Mouse (Mus musculus): ENCODE measurements around the gene Prkcsh. TPM values are rescaled to one million over a fixed set of nuclear protein-coding genes. Genes with fewer than 3 reads are reported as not detected.

The Prkcsh gene
- polyA plus RNA-seq (2014; fragmentation: Nextera tagmentation; extraction: Ambion mirVana), result 79.9 and 88.1 TPM in 2 replicates

GRCm38 (mm10) chr9:22002194-22003162 is at the start of gene Prkcsh, which contains the start of gene Ccdc151:
Gene Prkcsh (plus strand): TSS chr9:22002806.
Gene Ccdc151 (minus strand): TSS chr9:22002634.
- ATAC-seq (replicated peaks; ENCODE audit: insufficient number of reproducible peaks, low FRiP score, low TSS enrichment, low read depth), result peak; percentile 99
- no peaks in the 10 kb centered on the region for H3K27me3 ChIP-seq (ENCODE audit: control insufficient read depth, insufficient read depth, low read length)

GRCm38 (mm10) chr9:21953600-21953999 is 49.0 kb upstream of the Prkcsh start:
- no peaks in the 10 kb centered on the region for H3K27me3 ChIP-seq (ENCODE audit: control insufficient read depth, insufficient read depth, low read length)
- no peak overlapping the region for H3K27ac ChIP-seq (replicated peaks; ENCODE audit: low read depth, low read length)
- H3K9ac ChIP-seq (replicated peaks; ENCODE audit: low read length), result no peak overlapping the region
- no peak overlapping the region for H3K4me3 ChIP-seq (ENCODE audit: low read depth, low read length)
- no peaks in the 10 kb centered on the region for H3K4me1 ChIP-seq (ENCODE audit: control insufficient read depth, insufficient read depth, low read length)
- DNase-seq (ENCODE audit: low spot score) (peak; percentile 10), ATAC-seq (replicated peaks; ENCODE audit: insufficient number of reproducible peaks, low FRiP score, low TSS enrichment, low read depth) (no peak)
- no peaks in the 10 kb centered on the region for H3K9me3 ChIP-seq (replicated peaks; ENCODE audit: control insufficient read depth, low read length)
- no peaks in the 10 kb centered on the region for H3K36me3 ChIP-seq (replicated peaks; ENCODE audit: control insufficient read depth, insufficient read depth, low read depth, low read length)
- H3K4me2 ChIP-seq (ENCODE audit: low read depth, low read length), result no peak overlapping the region
- WGBS, result 16% methylated on average over 3 of the region's 3 CpGs

More at GRCm38 (mm10) chr9:22002194-22003162, at the start of gene Prkcsh, which contains the start of gene Ccdc151:
- H3K4me3 ChIP-seq (ENCODE audit: low read depth, low read length), result peak within 1 kb of the TSS; percentile 68
- no peaks in the 10 kb centered on the region for H3K36me3 ChIP-seq (replicated peaks; ENCODE audit: control insufficient read depth, insufficient read depth, low read depth, low read length)
- H3K9me3 ChIP-seq (replicated peaks; ENCODE audit: control insufficient read depth, low read length), result no peaks in the 10 kb centered on the region
- H3K4me2 ChIP-seq (ENCODE audit: low read depth, low read length), result peak within 1 kb of the TSS; percentile 85
- H3K9ac ChIP-seq (replicated peaks; ENCODE audit: low read length), result peak within 1 kb of the TSS; percentile 71
- 6% methylated on average over 55 of the region's 57 CpGs for WGBS
- no peak within 1 kb of the TSS for H3K27ac ChIP-seq (replicated peaks; ENCODE audit: low read depth, low read length)
- peak; percentile 100 for DNase-seq (ENCODE audit: low spot score)
- H3K4me1 ChIP-seq (ENCODE audit: control insufficient read depth, insufficient read depth, low read length), result no peaks in the 10 kb centered on the region

- ATAC-seq (replicated peaks; ENCODE audit: insufficient number of reproducible peaks, low FRiP score, low TSS enrichment, low read depth) (no peak), DNase-seq (ENCODE audit: low spot score) (no peak)
- H3K4me2 ChIP-seq (ENCODE audit: low read depth, low read length), result no peak overlapping the region
- H3K36me3 ChIP-seq (replicated peaks; ENCODE audit: control insufficient read depth, insufficient read depth, low read depth, low read length), result no peaks in the 10 kb centered on the region
- WGBS, result 85% methylated on average over 3 of the region's 3 CpGs
- no peaks in the 10 kb centered on the region for H3K9me3 ChIP-seq (replicated peaks; ENCODE audit: control insufficient read depth, low read length)
- H3K9ac ChIP-seq (replicated peaks; ENCODE audit: low read length), result no peak overlapping the region
- peaks cover 3% of the 10 kb centered on the region; the same call in 1 of the 2 replicates for H3K27me3 ChIP-seq (ENCODE audit: control insufficient read depth, insufficient read depth, low read length)
- H3K4me1 ChIP-seq (ENCODE audit: control insufficient read depth, insufficient read depth, low read length), result no peaks in the 10 kb centered on the region
- no peak overlapping the region for H3K27ac ChIP-seq (replicated peaks; ENCODE audit: low read depth, low read length)
- H3K4me3 ChIP-seq (ENCODE audit: low read depth, low read length), result no peak overlapping the region
Measured at GRCm38 (mm10) chr9:21954635-21955034, 48.0 kb upstream of the Prkcsh start.

GRCm38 (mm10) chr9:21955225-21955569 is 47.4 kb upstream of the Prkcsh start:
- ATAC-seq (replicated peaks; ENCODE audit: insufficient number of reproducible peaks, low FRiP score, low TSS enrichment, low read depth) (peak; percentile 70), DNase-seq (ENCODE audit: low spot score) (no peak)
- 1% methylated on average over 18 of the region's 18 CpGs for WGBS
- Histone ChIP-seq H3K9ac (replicated peaks; ENCODE audit: low read length) (peak overlapping the region; percentile 37), H3K9me3 (replicated peaks; ENCODE audit: control insufficient read depth, low read length) (no peaks in the 10 kb centered on the region), H3K36me3 (replicated peaks; ENCODE audit: control insufficient read depth, insufficient read depth, low read depth, low read length) (no peaks in the 10 kb centered on the region), H3K27ac (replicated peaks; ENCODE audit: low read depth, low read length) (peak overlapping the region; percentile 73; the same call in 1 of the 2 replicates), H3K27me3 (ENCODE audit: control insufficient read depth, insufficient read depth, low read length) (peaks cover 8% of the 10 kb centered on the region), H3K4me1 (ENCODE audit: control insufficient read depth, insufficient read depth, low read length) (no peaks in the 10 kb centered on the region), H3K4me2 (ENCODE audit: low read depth, low read length) (peak overlapping the region; percentile 46), H3K4me3 (ENCODE audit: low read depth, low read length) (peak overlapping the region; percentile 67)

GRCm38 (mm10) chr9:21955570-21956281 is 46.9 kb upstream of the Prkcsh start, which contains the start of gene Swsap1:
Gene Swsap1 (plus strand): TSS chr9:21955755.
- under 1% methylated on average over 54 of the region's 54 CpGs for WGBS
- ATAC-seq (replicated peaks; ENCODE audit: insufficient number of reproducible peaks, low FRiP score, low TSS enrichment, low read depth), result peak; percentile 97

GRCm38 (mm10) chr9:21958372-21958771 is 44.2 kb upstream of the Prkcsh start:
- Histone ChIP-seq H3K36me3 (replicated peaks; ENCODE audit: control insufficient read depth, insufficient read depth, low read depth, low read length) (no peaks in the 10 kb centered on the region), H3K27ac (replicated peaks; ENCODE audit: low read depth, low read length) (no peak overlapping the region), H3K4me1 (ENCODE audit: control insufficient read depth, insufficient read depth, low read length) (0 out of 2 replicates have a peak, but pooled peaks cover 2% of the 10 kb centered on the region), H3K9me3 (replicated peaks; ENCODE audit: control insufficient read depth, low read length) (no peaks in the 10 kb centered on the region), H3K4me3 (ENCODE audit: low read depth, low read length) (no peak overlapping the region), H3K4me2 (ENCODE audit: low read depth, low read length) (no peak overlapping the region), H3K9ac (replicated peaks; ENCODE audit: low read length) (no peak overlapping the region), H3K27me3 (ENCODE audit: control insufficient read depth, insufficient read depth, low read length) (peaks cover 33% of the 10 kb centered on the region)
- DNase-seq (ENCODE audit: low spot score) (no peak), ATAC-seq (replicated peaks; ENCODE audit: insufficient number of reproducible peaks, low FRiP score, low TSS enrichment, low read depth) (no peak)
- WGBS, result 82% methylated on average over 5 of the region's 5 CpGs

More at GRCm38 (mm10) chr9:21955570-21956281, 46.9 kb upstream of the Prkcsh start, which contains the start of gene Swsap1:
- H3K36me3 ChIP-seq (replicated peaks; ENCODE audit: control insufficient read depth, insufficient read depth, low read depth, low read length), result no peaks in the 10 kb centered on the region
- H3K4me2 ChIP-seq (ENCODE audit: low read depth, low read length), result peak within 1 kb of the TSS; percentile 46
- H3K9ac ChIP-seq (replicated peaks; ENCODE audit: low read length), result peak within 1 kb of the TSS; percentile 83
- peaks cover 13% of the 10 kb centered on the region for H3K27me3 ChIP-seq (ENCODE audit: control insufficient read depth, insufficient read depth, low read length)
- H3K4me3 ChIP-seq (ENCODE audit: low read depth, low read length), result peak within 1 kb of the TSS; percentile 67
- no peaks in the 10 kb centered on the region for H3K9me3 ChIP-seq (replicated peaks; ENCODE audit: control insufficient read depth, low read length)
- H3K27ac ChIP-seq (replicated peaks; ENCODE audit: low read depth, low read length), result peak within 1 kb of the TSS; percentile 73; the same call in 1 of the 2 replicates
- peak; percentile 98 for DNase-seq (ENCODE audit: low spot score)
- 0 out of 2 replicates have a peak, but pooled peaks cover 2% of the 10 kb centered on the region for H3K4me1 ChIP-seq (ENCODE audit: control insufficient read depth, insufficient read depth, low read length)

- 81% methylated on average over 7 of the region's 7 CpGs for WGBS
- H3K27ac ChIP-seq (replicated peaks; ENCODE audit: low read depth, low read length), result no peak overlapping the region
- DNase-seq (ENCODE audit: low spot score) (no peak), ATAC-seq (replicated peaks; ENCODE audit: insufficient number of reproducible peaks, low FRiP score, low TSS enrichment, low read depth) (no peak)
- no peaks in the 10 kb centered on the region for H3K36me3 ChIP-seq (replicated peaks; ENCODE audit: control insufficient read depth, insufficient read depth, low read depth, low read length)
- 0 out of 2 replicates have a peak, but pooled peaks cover 2% of the 10 kb centered on the region for H3K4me1 ChIP-seq (ENCODE audit: control insufficient read depth, insufficient read depth, low read length)
- H3K9me3 ChIP-seq (replicated peaks; ENCODE audit: control insufficient read depth, low read length), result no peaks in the 10 kb centered on the region
- no peak overlapping the region for H3K4me2 ChIP-seq (ENCODE audit: low read depth, low read length)
- H3K27me3 ChIP-seq (ENCODE audit: control insufficient read depth, insufficient read depth, low read length), result peaks cover 33% of the 10 kb centered on the region
- H3K9ac ChIP-seq (replicated peaks; ENCODE audit: low read length), result no peak overlapping the region
- H3K4me3 ChIP-seq (ENCODE audit: low read depth, low read length), result no peak overlapping the region
Measured at GRCm38 (mm10) chr9:21959244-21959643, 43.4 kb upstream of the Prkcsh start.

All from embryonic facial prominence, embryonic 11.5 days (tissue).